In genomic region chr4:32680843-32681242, GRCm38 (mm10) we compare ENCODE assay signal across 13 mouse cellular contexts. TPM values are rescaled to one million over a fixed set of nuclear protein-coding genes. Genes with fewer than 3 reads are reported as not detected.
DNase-seq lines count a peak whose midpoint lies in the region; ATAC-seq and TF ChIP-seq lines count a peak whose summit lies in the region.
"Had no signal": no experiment of that assay in that cellular context is flagged by ENCODE, and none has a peak within 500 bp of the region (broad histone marks: within the 10 kb centered on the region; RNA-seq: fewer than 3 reads in every experiment).

No protein-coding gene starts in this region.

- dilution Hi-C loops in CH12.LX (cut with MboI; ENCODE audit: extremely low pct_ligation_motif_present, extremely low pct_unique_long_range_greater_than_20kb, low sequenced_read_pairs) = no loop called here

- H3K4me1 ChIP-seq in CH12.LX (ENCODE audit: control insufficient read depth in 1 of 2, insufficient read depth in 2 of 2) = no peaks in the 10 kb centered on the region
- H3K4me1 ChIP-seq: heart, embryonic 10.5 days; midbrain, embryonic 12.5 days had no signal

- H3K27me3 ChIP-seq in CH12.LX (replicated peaks) = no peaks in the 10 kb centered on the region
- H3K27me3 ChIP-seq: midbrain, embryonic 12.5 days had no signal

- H3K79me2 ChIP-seq in CH12.LX (replicated peaks; ENCODE audit: control insufficient read depth, extremely low read depth, insufficient read depth, poor library complexity, severe bottlenecking) = 0 out of 2 replicates have a peak, but pooled peaks cover 2% of the 10 kb centered on the region

- peak; percentile 40 to 49; a peak in 3 of 4 replicates for TF ChIP-seq CTCF in CH12.LX (conservative IDR thresholded peaks at IDR 0.05 in 1 of 2, IDR thresholded peaks at IDR 0.05 in 1 of 2; ENCODE audit: low read depth in 2 of 2, low read length in 2 of 2)

- in situ Hi-C loops in CH12.LX (cut with MboI; ENCODE audit: low pct_ligation_motif_present, low pct_unique_long_range_greater_than_20kb, low sequenced_read_pairs) = no loop called here

- no peak for ATAC-seq in cerebellum, adult (ENCODE audit: insufficient number of reproducible peaks, low FRiP score, low TSS enrichment)
- peak; percentile 52; the same call in 1 of the 2 replicates for ATAC-seq in megakaryocyte progenitor cell, adult 5-6 weeks (replicated peaks; ENCODE audit: poor library complexity)

- no peak for TF ChIP-seq EP300 in CH12.LX (IDR thresholded peaks at IDR 0.05; ENCODE audit: low read length)

- H3K9ac ChIP-seq in CH12.LX (ENCODE audit: insufficient read depth, low read depth) = no peak overlapping the region
- H3K9ac ChIP-seq: midbrain, embryonic 12.5 days had no signal

- H3K9me3 ChIP-seq in CH12.LX (replicated peaks; ENCODE audit: low read length) = no peaks in the 10 kb centered on the region
- H3K9me3 ChIP-seq: heart, embryonic 10.5 days; midbrain, embryonic 12.5 days had no signal

- H3K4me2 ChIP-seq in CH12.LX (ENCODE audit: insufficient read depth, low read depth, poor library complexity, severe bottlenecking) = no peak overlapping the region
- H3K4me2 ChIP-seq: midbrain, embryonic 12.5 days had no signal

- peak; percentile 5 to 6 for DNase-seq in cerebellum, postnatal 10 days
- peak; percentile 3 to 6 for DNase-seq in kidney, postnatal 4 days
- no peak for DNase-seq in kidney, adult 9 months
- peak; percentile 15 for DNase-seq in CH12.LX (ENCODE audit: extremely low read depth)
- no peak for DNase-seq in cerebellum, adult 18-20 months
- DNase-seq in ovary, postnatal 14 days (ENCODE audit: low spot score) = no peak
- DNase-seq: adrenal gland, adult 8-10 months; heart, postnatal 4 days; kidney, adult 18-20 months had no signal

- H3K4me3 ChIP-seq in CH12.LX (replicated peaks in 1 of 3; ENCODE audit: low read depth in 2 of 3, low read length in 2 of 3, poor library complexity in 1 of 3) = no peak overlapping the region
- H3K4me3 ChIP-seq: heart, embryonic 10.5 days; midbrain, embryonic 12.5 days had no signal

- no peak for TF ChIP-seq RAD21 in CH12.LX (IDR thresholded peaks at IDR 0.05; ENCODE audit: low read depth, low read length)

- peaks cover 67 to 95% of the 10 kb centered on the region in 2 experiments for H3K36me3 ChIP-seq in CH12.LX (replicated peaks in 1 of 2; ENCODE audit: control insufficient read depth in 1 of 2, insufficient read depth in 1 of 2, low read length in 1 of 2)

- TF ChIP-seq POLR2A in CH12.LX (IDR thresholded peaks at IDR 0.05; ENCODE audit: low read depth, low read length) = no peak

- no peak overlapping the region for H3K27ac ChIP-seq in CH12.LX (ENCODE audit: insufficient read depth, low read depth)
- H3K27ac ChIP-seq: heart, embryonic 10.5 days; midbrain, embryonic 12.5 days had no signal

TF ChIP-seq in CH12.LX, 34 proteins besides CTCF, POLR2A, EP300 and RAD21:
- TF ChIP-seq IRF4 (IDR thresholded peaks at IDR 0.05; ENCODE audit: low read depth, low read length) (no peak), MXI1 (IDR thresholded peaks at IDR 0.05; ENCODE audit: low read depth, low read length) (no peak), CHD2 (IDR thresholded peaks at IDR 0.05; ENCODE audit: low read length) (no peak), ETS1 (conservative IDR thresholded peaks at IDR 0.05; ENCODE audit: low read depth, low read length) (no peak), MEF2A (IDR thresholded peaks at IDR 0.05; ENCODE audit: borderline replicate concordance, low read depth, low read length) (no peak), GABPA (IDR thresholded peaks at IDR 0.05; ENCODE audit: insufficient replicate concordance, low read depth, low read length) (no peak), POLR2AphosphoS2 (IDR thresholded peaks at IDR 0.05; ENCODE audit: low read depth, low read length) (no peak), KAT2A (IDR thresholded peaks at IDR 0.05; ENCODE audit: insufficient replicate concordance, low read length) (no peak), ZKSCAN1 (IDR thresholded peaks at IDR 0.05; ENCODE audit: borderline replicate concordance, low read depth, low read length) (no peak), SIN3A (IDR thresholded peaks at IDR 0.05; ENCODE audit: low read length) (no peak), JUN (IDR thresholded peaks at IDR 0.05; ENCODE audit: insufficient read depth, low read depth, low read length) (no peak), SMC3 (IDR thresholded peaks at IDR 0.05; ENCODE audit: low read depth, low read length) (no peak), E2F4 (IDR thresholded peaks at IDR 0.05; ENCODE audit: insufficient replicate concordance, low read depth, low read length) (no peak), BHLHE40 (IDR thresholded peaks at IDR 0.05; ENCODE audit: low read depth, low read length) (no peak)

RNA-seq across cellular contexts. Expression of gene Mdn1, which starts 23.9 kb away (rescaled TPM):
- total RNA-seq in CH12.LX (2012; rRNA removed) (53.5 and 69.4 TPM in 2 replicates), CH12.LX (2014; rRNA removed) (26.0 and 31.1 TPM in 2 replicates)
- polyA plus RNA-seq in CH12.LX (2012; ENCODE audit: insufficient read length, low read depth) = 76.7 and 89.5 TPM in 2 replicates
- total RNA-seq in megakaryocyte progenitor cell, adult 5-6 weeks (2015) = 40.5 and 72.6 TPM in 2 replicates
- 29.2 and 62.6 TPM in 2 replicates for total RNA-seq in megakaryocyte progenitor cell, adult 5-6 weeks (2017)

Comparison
In these comparisons a context has a peak if more than half of its experiments do, and no peak if none do; other contexts are left out.
1. DNase-seq: peak in cerebellum, postnatal 10 days (2 of 2), kidney, postnatal 4 days (2 of 2) and CH12.LX (single experiment); none in kidney, adult 9 months (single experiment), cerebellum, adult 18-20 months (0 of 2) and ovary, postnatal 14 days (single experiment).